Mouse (Mus musculus) megakaryocyte-erythroid progenitor cell, adult 5-6 weeks (primary cell): Measurements from ENCODE around the gene Elk3. TPM values are rescaled to one million over a fixed set of nuclear protein-coding genes. Genes with fewer than 3 reads are reported as not detected.

Experiments used
- ATAC-seq: replicated peaks from 2 replicates; pipeline ENCODE4 v1.8.0; 2016; ENCODE audit warnings: mild to moderate bottlenecking, inconsistent platforms; ENCODE audit not compliant: severe bottlenecking, poor library complexity, low FRiP score, low TSS enrichment
- total RNA-seq, 2 experiments: library from RNA; stranded (forward) in 1 of 2; stranded (reverse) in 1 of 2; fragments of 200-1000, 215-1000 nt in 1 of 2; fragments of >200 nt in 1 of 2; fragmentation: Nextera tagmentation in 1 of 2; gene quantifications; 2 replicates each; pipeline ENCODE4 v1.2.3; 2014 to 2017

Elk3 gene
- total RNA-seq, 2 experiments from 2014 or later = 7.2 to 8.9 TPM

DNA sequence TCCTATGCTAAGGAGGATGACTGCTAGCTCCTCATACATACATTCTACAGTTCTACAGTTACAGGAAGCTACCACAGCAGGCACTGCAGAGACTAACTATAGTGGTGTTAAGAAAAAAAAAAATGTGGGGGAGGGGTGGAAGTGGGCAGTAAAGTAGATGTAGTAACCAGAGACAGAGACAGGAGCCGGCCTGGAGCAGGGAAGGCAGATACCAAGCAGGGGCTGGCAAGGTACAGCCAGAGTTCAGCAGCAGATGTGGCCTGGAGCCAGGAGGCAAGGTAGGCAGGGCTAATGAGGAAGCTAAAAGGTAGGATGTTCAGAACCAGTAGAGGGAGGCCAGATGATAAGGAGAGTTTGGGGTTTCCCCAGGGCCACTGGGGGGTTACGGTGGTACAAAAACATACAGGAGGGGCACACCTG is 36.6 kb downstream of the Elk3 start:
- ATAC-seq = peak; percentile 47; the same call in 1 of the 2 replicates

DNA sequence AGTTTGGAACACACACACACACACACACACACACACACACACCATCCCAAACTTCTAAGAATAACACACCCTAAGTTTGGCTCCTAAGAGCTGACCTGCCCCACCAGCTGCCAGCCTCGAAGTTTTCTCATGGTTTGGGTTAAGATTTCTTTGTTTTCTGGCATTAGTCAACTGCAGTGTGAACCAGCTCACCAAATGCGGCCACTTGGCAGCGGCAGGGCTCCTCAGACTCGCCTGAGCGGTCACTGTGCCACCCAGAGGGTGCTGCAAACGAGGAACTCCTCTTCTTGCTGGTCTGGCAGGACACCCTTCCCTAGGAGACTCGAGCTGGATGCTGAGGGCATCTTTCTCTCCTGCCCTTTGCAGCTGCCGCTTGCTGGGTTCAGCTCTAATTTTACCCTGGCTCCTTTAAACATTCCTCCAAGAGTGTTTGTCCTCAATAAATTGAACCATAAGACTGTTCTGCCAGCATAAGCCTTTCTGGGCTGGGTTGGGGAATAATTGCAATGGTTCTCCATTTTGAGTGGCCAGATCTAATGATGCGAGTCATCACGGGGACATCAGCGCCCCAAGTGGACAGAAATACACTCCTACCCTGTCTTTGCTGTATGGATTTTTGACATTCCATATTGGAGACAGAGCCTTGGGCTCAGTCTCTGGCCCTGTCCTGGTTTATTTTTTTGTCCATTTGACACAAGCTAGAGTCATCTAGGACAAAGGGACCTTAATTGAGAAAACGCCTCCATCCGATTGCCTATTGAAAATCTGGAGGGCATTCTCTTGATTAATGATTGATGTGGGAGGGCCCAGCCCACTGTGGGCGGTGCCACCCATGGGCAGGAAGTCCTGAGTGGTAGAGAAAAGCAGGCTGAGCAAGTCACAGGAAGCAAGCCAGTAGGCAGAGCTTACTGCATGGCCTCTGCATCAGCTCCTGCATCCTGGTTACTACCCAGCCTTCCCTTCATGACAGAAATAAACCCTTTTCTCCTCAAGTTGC is 37.7 kb downstream of the Elk3 start:
- ATAC-seq = no peak

DNA sequence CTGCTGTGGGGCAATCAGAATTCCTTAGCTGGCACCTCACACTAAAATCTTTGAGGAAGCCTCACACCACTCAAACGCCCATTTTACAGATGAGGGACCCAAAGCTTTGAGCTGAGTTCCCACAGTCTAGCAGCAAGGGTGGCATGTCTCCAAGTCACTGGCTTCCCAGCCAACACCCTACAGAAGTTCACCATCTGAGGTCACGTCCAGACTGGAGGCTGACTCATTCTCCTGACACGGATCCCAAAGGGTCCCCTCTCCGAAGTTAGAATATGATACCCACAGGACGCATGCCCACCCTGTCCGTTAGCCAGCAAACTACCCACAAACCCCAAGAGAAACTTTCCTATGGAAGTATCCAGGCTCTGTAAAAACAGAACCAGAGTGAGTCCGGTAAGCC is 39.1 kb downstream of the Elk3 start:
- no peak for ATAC-seq

- no peak for ATAC-seq
Measured at GRCm38 (mm10) chr10:93270889-93271460, 40.0 kb downstream of the Elk3 start.

DNA sequence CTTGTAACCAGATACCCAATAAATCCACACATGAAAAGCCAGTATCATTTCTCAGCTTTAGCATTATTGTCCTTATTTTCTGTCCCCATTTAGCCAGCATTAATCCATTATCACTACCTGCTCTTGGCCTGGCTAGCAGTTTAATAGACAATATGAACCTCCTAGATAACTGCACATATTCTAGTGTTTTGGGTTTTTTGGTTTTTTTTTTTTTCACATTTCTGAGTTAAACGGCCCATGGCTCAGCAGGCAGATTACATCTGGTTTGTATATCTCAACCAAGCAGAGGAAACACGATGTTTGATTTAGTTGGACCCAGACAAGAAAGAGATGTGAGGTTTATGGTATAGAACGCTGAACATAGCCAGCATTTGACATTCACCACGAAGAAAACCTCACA is 41.2 kb downstream of the Elk3 start:
- 0 out of 2 replicates have a peak, but pooled peaks have one; percentile 48 for ATAC-seq

DNA sequence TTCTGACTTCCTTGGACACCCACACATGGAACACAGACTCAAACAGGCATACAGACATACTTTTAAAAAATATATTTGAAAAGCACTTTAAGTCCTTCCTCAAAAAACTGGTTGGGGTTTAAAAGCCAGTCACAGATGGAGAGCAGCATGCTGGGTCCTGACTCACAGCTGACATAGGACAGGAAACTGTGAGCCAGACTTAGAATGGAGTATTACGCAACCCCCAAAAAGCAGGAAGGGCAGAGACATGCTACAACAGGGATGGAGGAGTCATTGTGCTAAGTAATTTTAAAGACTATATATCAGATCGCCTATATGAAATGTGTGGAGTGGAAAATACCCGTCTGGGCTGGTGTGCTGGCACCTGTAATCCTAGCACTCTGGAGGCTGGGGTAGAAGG is 42.6 kb downstream of the Elk3 start:
- no peak for ATAC-seq

DNA sequence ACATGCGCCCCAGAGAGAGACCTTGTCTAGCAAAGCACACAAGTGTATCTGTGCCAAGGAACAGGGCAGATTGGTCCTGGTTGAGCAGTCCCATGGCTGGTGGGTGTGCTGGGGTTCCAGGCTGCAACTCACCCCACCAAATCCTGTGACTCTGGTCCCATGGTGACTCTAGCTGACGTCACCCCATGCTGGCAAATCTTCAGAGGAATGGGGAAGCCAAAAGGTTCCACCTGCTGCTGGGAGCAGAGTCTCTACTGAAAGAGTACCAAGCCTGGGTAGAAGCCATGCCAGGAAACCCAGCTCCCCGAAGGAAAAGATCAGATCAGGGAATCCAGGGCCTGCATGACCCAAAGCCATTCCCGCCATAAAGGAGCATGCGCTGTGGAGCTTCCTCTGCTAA is 43.4 kb downstream of the Elk3 start:
- ATAC-seq = no peak

GRCm38 (mm10) chr10:93266521-93266920 is 44.4 kb downstream of the Elk3 start:
- ATAC-seq = no peak

GRCm38 (mm10) chr10:93265833-93266232 is 45.1 kb downstream of the Elk3 start:
- ATAC-seq = no peak

DNA sequence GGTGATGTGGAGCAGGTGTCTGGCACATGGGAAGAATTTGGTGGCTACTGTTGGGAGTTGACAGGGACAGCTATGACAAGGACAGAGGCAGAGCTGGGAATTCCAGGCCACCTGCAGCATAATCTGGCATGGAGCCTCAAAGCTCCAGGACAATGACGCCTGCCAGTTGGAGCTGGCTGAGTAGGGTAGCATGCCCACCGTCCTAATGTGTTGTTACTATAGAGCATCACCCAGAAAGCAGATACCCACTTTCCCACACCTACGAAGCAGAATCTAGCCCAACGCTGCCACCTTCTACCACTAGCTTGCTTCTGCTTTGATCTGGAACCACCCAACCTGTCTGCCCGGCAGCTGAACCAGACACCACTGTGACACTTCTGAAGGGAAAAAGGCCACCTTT is 46.9 kb downstream of the Elk3 start:
- ATAC-seq = no peak

- no peak for ATAC-seq
Measured at GRCm38 (mm10) chr10:93263431-93263830, 47.5 kb downstream of the Elk3 start.

DNA sequence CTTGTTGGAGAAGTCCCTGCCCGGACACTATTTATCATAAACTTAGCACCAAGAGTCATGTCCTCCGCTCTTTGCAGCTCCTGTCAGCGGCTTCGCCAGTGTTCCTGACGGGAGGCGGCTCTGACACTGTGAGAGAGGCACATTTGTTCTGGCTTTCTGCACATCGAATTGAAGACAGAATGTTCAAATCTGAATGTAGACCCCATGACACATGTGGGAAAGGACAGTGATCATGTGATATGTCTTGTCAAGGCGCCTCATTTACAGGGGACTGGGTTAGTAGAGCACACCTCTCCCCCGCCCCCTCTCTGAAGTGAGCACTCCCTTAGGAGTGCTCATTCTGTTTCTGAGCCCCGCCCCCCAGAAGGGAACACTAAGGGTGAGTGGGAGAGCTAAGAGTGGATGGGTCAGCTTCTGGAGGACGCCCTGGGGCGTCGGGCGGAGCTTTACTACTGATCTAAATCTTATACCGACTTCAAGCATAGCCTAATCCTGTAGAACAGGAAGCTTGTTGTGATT is 48.9 kb downstream of the Elk3 start:
- peak; percentile 46 for ATAC-seq

GRCm38 (mm10) chr10:93261132-93261980 is 49.6 kb downstream of the Elk3 start:
- peak; percentile 38 for ATAC-seq

GRCm38 (mm10) chr10:93259826-93260225 is 51.1 kb downstream of the Elk3 start:
- ATAC-seq = no peak

DNA sequence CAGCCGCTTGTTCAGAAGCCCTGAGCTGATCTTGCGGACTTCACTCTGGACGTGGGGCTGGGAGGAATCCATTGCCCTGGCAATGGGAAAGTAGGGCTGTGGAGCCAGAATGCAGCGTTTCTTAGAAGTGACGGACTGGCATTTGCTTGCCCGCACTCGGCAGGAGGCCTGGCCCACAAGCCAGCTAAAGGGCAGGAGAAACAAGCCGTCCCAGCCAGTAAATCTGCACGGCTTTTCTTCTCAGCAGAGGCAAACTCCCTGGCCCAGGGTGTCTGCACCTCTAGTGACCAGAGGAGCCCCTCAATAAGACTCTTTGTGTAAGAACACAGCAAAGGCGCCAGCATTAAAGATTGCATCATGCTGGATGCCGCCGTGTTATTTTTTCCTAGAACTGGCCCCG is 55.6 kb downstream of the Elk3 start:
- ATAC-seq = no peak

DNA sequence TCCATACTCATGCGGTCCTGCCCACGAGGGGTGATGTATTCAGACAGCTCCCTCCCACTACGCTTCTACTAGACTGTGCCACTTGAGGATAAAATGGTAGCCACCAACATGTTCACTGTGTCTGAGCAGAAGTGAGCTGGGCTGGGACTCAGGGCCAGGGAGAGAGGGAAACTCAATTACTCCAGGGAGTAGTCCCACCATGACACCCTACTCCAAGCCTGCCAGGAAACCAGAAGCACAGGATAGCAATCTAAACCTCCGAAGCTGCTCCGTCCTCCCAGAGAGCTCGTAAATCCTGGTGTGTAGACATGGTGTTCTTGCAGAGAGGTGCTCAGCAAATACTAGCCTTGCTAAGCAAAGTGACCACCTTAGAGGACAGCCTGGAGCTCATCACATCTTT is 57.8 kb downstream of the Elk3 start:
- ATAC-seq = no peak

DNA sequence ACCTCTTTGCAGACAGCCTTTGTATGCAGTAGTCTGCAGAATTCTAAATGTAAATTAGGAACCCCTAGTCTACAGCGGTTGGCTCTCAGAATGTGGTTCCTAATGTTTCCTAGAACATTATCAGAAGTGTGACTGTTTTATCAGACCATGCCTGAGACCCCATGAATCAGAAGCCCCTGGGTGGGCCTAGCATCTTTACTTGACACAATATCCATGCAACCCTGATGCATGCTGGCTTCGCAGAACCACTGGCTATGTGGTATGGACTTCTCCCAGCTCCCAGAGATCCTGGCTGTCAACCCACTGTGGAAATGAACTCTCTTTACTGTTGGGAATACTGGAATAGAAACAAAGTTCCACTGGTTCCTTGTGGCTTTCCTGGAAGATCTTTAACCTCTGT is 58.3 kb downstream of the Elk3 start:
- ATAC-seq = no peak

DNA sequence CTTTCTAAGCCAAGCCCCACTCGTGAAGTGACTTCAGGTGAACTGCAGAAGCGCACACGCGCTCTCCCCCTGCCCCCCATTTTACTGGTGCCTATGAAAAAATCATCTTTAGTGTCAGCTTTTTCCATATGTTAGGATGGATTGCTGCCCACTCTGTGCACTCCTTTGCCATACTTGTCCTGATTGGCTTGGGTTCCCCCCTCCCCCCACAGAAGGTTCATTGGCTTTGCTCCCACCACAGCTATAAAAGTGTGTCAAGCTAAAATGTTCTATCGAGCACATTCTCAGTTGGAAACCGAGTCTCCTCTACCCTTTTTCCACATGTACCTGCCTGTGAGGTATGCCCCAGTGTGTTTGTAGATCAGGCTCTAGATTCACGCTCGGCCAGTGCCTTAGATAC is 59.5 kb downstream of the Elk3 start:
- no peak for ATAC-seq

GRCm38 (mm10) chr10:93250436-93251317 is 60.3 kb downstream of the Elk3 start:
- ATAC-seq = no peak
